Mouse (Mus musculus) induced T-regulatory cell, adult 2 months (primary cell): ENCODE measurements around the gene Tfcp2.

Experiments
- DNase-seq: peaks from one replicate; pipeline ENCODE4 v3.0.0-alpha.2; 2012; ENCODE audit warnings: low read depth

Gene Tfcp2

GRCm38 (mm10) chr15:100551326-100552307, at the start of gene Tfcp2:
Tfcp2 (minus strand) TSS chr15:100552008.
- peak; percentile 97 for DNase-seq

GRCm38 (mm10) chr15:100600696-100601272, 49.0 kb upstream of the Tfcp2 start:
- DNase-seq, result no peak

GRCm38 (mm10) chr15:100600047-100600695, 48.4 kb upstream of the Tfcp2 start:
- DNase-seq, result peak; percentile 87

GRCm38 (mm10) chr15:100599276-100600046, 47.7 kb upstream of the Tfcp2 start, which contains the start of gene Pou6f1:
Pou6f1 (minus strand) TSS chr15:100599984.
- peak; percentile 49 for DNase-seq

- DNase-seq, result peak; percentile 77
Measured at GRCm38 (mm10) chr15:100598883-100599275, 47.1 kb upstream of the Tfcp2 start.

- DNase-seq, result peak; percentile 78
Measured at GRCm38 (mm10) chr15:100598287-100598882, 46.6 kb upstream of the Tfcp2 start.

- DNase-seq, result no peak
Measured at GRCm38 (mm10) chr15:100592817-100593216, 41.0 kb upstream of the Tfcp2 start.

- DNase-seq, result no peak
Measured at GRCm38 (mm10) chr15:100590436-100590835, 38.6 kb upstream of the Tfcp2 start.

- DNase-seq, result no peak
Measured at GRCm38 (mm10) chr15:100588297-100588696, 36.5 kb upstream of the Tfcp2 start.

GRCm38 (mm10) chr15:100587166-100587565, 35.4 kb upstream of the Tfcp2 start:
- no peak for DNase-seq

GRCm38 (mm10) chr15:100585931-100586330, 34.1 kb upstream of the Tfcp2 start:
- no peak for DNase-seq

- no peak for DNase-seq
Measured at GRCm38 (mm10) chr15:100580108-100580507, 28.3 kb upstream of the Tfcp2 start.

- no peak for DNase-seq
Measured at GRCm38 (mm10) chr15:100577972-100578371, 26.2 kb upstream of the Tfcp2 start.

- no peak for DNase-seq
Measured at GRCm38 (mm10) chr15:100576810-100577209, 25.0 kb upstream of the Tfcp2 start.

GRCm38 (mm10) chr15:100576392-100576791, 24.6 kb upstream of the Tfcp2 start:
- DNase-seq, result no peak

- DNase-seq, result no peak
Measured at GRCm38 (mm10) chr15:100575366-100575765, 23.6 kb upstream of the Tfcp2 start.

GRCm38 (mm10) chr15:100574378-100574777, 22.6 kb upstream of the Tfcp2 start:
- DNase-seq, result no peak

- DNase-seq, result no peak
Measured at GRCm38 (mm10) chr15:100573946-100574345, 22.1 kb upstream of the Tfcp2 start.

- no peak for DNase-seq
Measured at GRCm38 (mm10) chr15:100569239-100569638, 17.4 kb upstream of the Tfcp2 start.

- DNase-seq, result no peak
Measured at GRCm38 (mm10) chr15:100566531-100566930, 14.7 kb upstream of the Tfcp2 start.

- no peak for DNase-seq
Measured at GRCm38 (mm10) chr15:100557705-100558433, 6.1 kb upstream of the Tfcp2 start.
